Mouse (Mus musculus): ENCODE results near the gene Gm19345. TPM values are rescaled to one million over a fixed set of nuclear protein-coding genes. Genes with fewer than 3 reads are reported as not detected.
A peak's percentile ranks its signal among the peaks of the same experiment; 100 is the strongest.

Gm19345 gene
- polyA plus RNA-seq, 1 experiment from 2014 or later = not detected

- no peak overlapping the region for H3K4me3 ChIP-seq (ENCODE audit: low read depth, low read length)
- H3K4me1 ChIP-seq (ENCODE audit: insufficient read depth) = peaks cover 33% of the 10 kb centered on the region
- TF ChIP-seq CTCF (IDR thresholded peaks at IDR 0.05; ENCODE audit: low read depth) = 0 out of 2 replicates have a peak, but pooled peaks have one; percentile 8
- H3K9me3 ChIP-seq (ENCODE audit: low read depth, low read length) = no peaks in the 10 kb centered on the region
- H3K27me3 ChIP-seq (ENCODE audit: insufficient read depth, low read length) = peaks cover 9% of the 10 kb centered on the region; the same call in 1 of the 2 replicates
- DNase-seq (no peak), ATAC-seq (ENCODE audit: insufficient read depth) (no peak)
- H3K36me3 ChIP-seq (ENCODE audit: insufficient read depth) = no peaks in the 10 kb centered on the region
- WGBS = 80% methylated on average over 3 of the region's 3 CpGs
- H3K4me2 ChIP-seq = no peak overlapping the region
- no peak overlapping the region for H3K9ac ChIP-seq
- H3K27ac ChIP-seq (ENCODE audit: low read depth) = no peak overlapping the region
These were observed 31.3 kb upstream of the Gm19345 start for GRCm38 (mm10) chr7:19820347-19821048.

- TF ChIP-seq CTCF (IDR thresholded peaks at IDR 0.05; ENCODE audit: low read depth) = no peak
- DNase-seq (no peak), ATAC-seq (ENCODE audit: insufficient read depth) (no peak)
- no peak overlapping the region for H3K9ac ChIP-seq
- no peaks in the 10 kb centered on the region for H3K9me3 ChIP-seq (ENCODE audit: low read depth, low read length)
- peak overlapping the region; percentile 89 for H3K4me2 ChIP-seq
- peaks cover 33% of the 10 kb centered on the region for H3K4me1 ChIP-seq (ENCODE audit: insufficient read depth)
- H3K27me3 ChIP-seq (ENCODE audit: insufficient read depth, low read length) = peaks cover 9% of the 10 kb centered on the region; the same call in 1 of the 2 replicates
- 67% methylated on average over 7 of the region's 7 CpGs for WGBS
- H3K36me3 ChIP-seq (ENCODE audit: insufficient read depth) = no peaks in the 10 kb centered on the region
- peak overlapping the region; percentile 49; the same call in 1 of the 2 replicates for H3K4me3 ChIP-seq (ENCODE audit: low read depth, low read length)
- no peak overlapping the region for H3K27ac ChIP-seq (ENCODE audit: low read depth)
These were observed 30.2 kb upstream of the Gm19345 start for GRCm38 (mm10) chr7:19821633-19822032.

- no peak overlapping the region for H3K27ac ChIP-seq (ENCODE audit: low read depth)
These were observed 29.6 kb upstream of the Gm19345 start for GRCm38 (mm10) chr7:19822193-19822592.

GRCm38 (mm10) chr7:19822604-19823058 is 29.2 kb upstream of the Gm19345 start, which contains the start of gene Bcl3:
Gene Bcl3 (minus strand): TSS chr7:19822770.
- WGBS = under 1% methylated on average over 42 of the region's 42 CpGs
- Histone ChIP-seq H3K9me3 (ENCODE audit: low read depth, low read length) (no peaks in the 10 kb centered on the region), H3K4me1 (ENCODE audit: insufficient read depth) (peaks cover 23% of the 10 kb centered on the region), H3K27me3 (ENCODE audit: insufficient read depth, low read length) (peaks cover 9% of the 10 kb centered on the region; the same call in 1 of the 2 replicates), H3K27ac (ENCODE audit: low read depth) (peak within 1 kb of the TSS; percentile 87), H3K4me2 (peak within 1 kb of the TSS; percentile 89), H3K4me3 (ENCODE audit: low read depth, low read length) (peak within 1 kb of the TSS; percentile 49), H3K9ac (peak within 1 kb of the TSS; percentile 72), H3K36me3 (ENCODE audit: insufficient read depth) (no peaks in the 10 kb centered on the region)
- no peak for TF ChIP-seq CTCF (IDR thresholded peaks at IDR 0.05; ENCODE audit: low read depth)
- DNase-seq (peak; percentile 68), ATAC-seq (ENCODE audit: insufficient read depth) (no peak)

More at GRCm38 (mm10) chr7:19822193-19822592, 29.6 kb upstream of the Gm19345 start:
- Histone ChIP-seq H3K9me3 (ENCODE audit: low read depth, low read length) (no peaks in the 10 kb centered on the region), H3K9ac (peak overlapping the region; percentile 72), H3K27me3 (ENCODE audit: insufficient read depth, low read length) (peaks cover 9% of the 10 kb centered on the region; the same call in 1 of the 2 replicates), H3K36me3 (ENCODE audit: insufficient read depth) (no peaks in the 10 kb centered on the region), H3K4me1 (ENCODE audit: insufficient read depth) (peaks cover 27% of the 10 kb centered on the region), H3K4me3 (ENCODE audit: low read depth, low read length) (peak overlapping the region; percentile 49), H3K4me2 (peak overlapping the region; percentile 89)
- ATAC-seq (ENCODE audit: insufficient read depth) = no peak
- TF ChIP-seq CTCF (IDR thresholded peaks at IDR 0.05; ENCODE audit: low read depth) = no peak
- DNase-seq = no peak
- 8% methylated on average over 18 of the region's 20 CpGs for WGBS

GRCm38 (mm10) chr7:19823256-19824181 is 28.3 kb upstream of the Gm19345 start:
- WGBS = 23% methylated on average over 16 of the region's 16 CpGs
- DNase-seq (peak; percentile 49), ATAC-seq (ENCODE audit: insufficient read depth) (peak; percentile 48)
- H3K9me3 ChIP-seq (ENCODE audit: low read depth, low read length) = no peaks in the 10 kb centered on the region
- H3K36me3 ChIP-seq (ENCODE audit: insufficient read depth) = no peaks in the 10 kb centered on the region
- peak overlapping the region; percentile 49; the same call in 1 of the 2 replicates for H3K4me3 ChIP-seq (ENCODE audit: low read depth, low read length)
- no peak overlapping the region for H3K9ac ChIP-seq
- peak overlapping the region; percentile 87 for H3K27ac ChIP-seq (ENCODE audit: low read depth)
- peaks cover 9% of the 10 kb centered on the region; the same call in 1 of the 2 replicates for H3K27me3 ChIP-seq (ENCODE audit: insufficient read depth, low read length)
- peaks cover 16% of the 10 kb centered on the region for H3K4me1 ChIP-seq (ENCODE audit: insufficient read depth)
- no peak for TF ChIP-seq CTCF (IDR thresholded peaks at IDR 0.05; ENCODE audit: low read depth)
- peak overlapping the region; percentile 89 for H3K4me2 ChIP-seq

GRCm38 (mm10) chr7:19824182-19824973 is 27.4 kb upstream of the Gm19345 start:
- no peaks in the 10 kb centered on the region for H3K9me3 ChIP-seq (ENCODE audit: low read depth, low read length)
- peak overlapping the region; percentile 89 for H3K4me2 ChIP-seq
- no peak for TF ChIP-seq CTCF (IDR thresholded peaks at IDR 0.05; ENCODE audit: low read depth)
- ATAC-seq (ENCODE audit: insufficient read depth) (peak; percentile 89), DNase-seq (peak; percentile 90)
- no peaks in the 10 kb centered on the region for H3K36me3 ChIP-seq (ENCODE audit: insufficient read depth)
- 22% methylated on average over 26 of the region's 26 CpGs for WGBS
- peaks cover 9% of the 10 kb centered on the region; the same call in 1 of the 2 replicates for H3K27me3 ChIP-seq (ENCODE audit: insufficient read depth, low read length)
- no peak overlapping the region for H3K4me3 ChIP-seq (ENCODE audit: low read depth, low read length)
- H3K4me1 ChIP-seq (ENCODE audit: insufficient read depth) = peaks cover 16% of the 10 kb centered on the region
- no peak overlapping the region for H3K9ac ChIP-seq
- H3K27ac ChIP-seq (ENCODE audit: low read depth) = peak overlapping the region; percentile 87

Data from lung, embryonic 14.5 days (tissue).